Mouse (Mus musculus): ENCODE measurements at regions not wholly inside any gene's neighbourhood (a gene's known extent, or its start where the extent isn't known, plus 50 kb on each side); places are given as distances from the start of the nearest gene placed in this dataset.
A peak's percentile ranks its signal among the peaks of the same experiment; 100 is the strongest.

DNA sequence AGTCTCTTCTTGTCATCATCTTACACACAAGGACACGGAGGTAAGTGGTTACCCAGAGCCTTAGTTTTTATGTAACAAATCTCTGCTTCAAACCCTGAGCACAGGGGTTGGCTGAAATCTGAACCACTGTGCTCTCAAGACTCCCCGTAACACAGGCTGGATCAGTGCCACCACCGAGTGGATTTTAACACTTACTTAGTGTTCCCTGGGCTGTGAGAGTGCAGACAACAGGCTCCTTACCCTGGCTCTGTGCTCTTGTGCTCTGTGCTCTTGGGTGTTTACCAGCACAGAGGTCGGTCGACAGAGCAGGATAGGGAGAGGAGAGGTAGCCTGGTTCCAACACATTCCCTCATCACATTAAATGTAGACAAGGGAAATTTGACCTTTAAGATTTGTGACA is 134.9 kb downstream of the Cartpt start:
- ATAC-seq (replicated peaks; ENCODE audit: low FRiP score, low read depth) (no peak), DNase-seq (ENCODE audit: low spot score) (peak; percentile 25)
- Histone ChIP-seq H3K27me3 (ENCODE audit: insufficient read depth, low read length) (no peaks in the 10 kb centered on the region), H3K4me1 (replicated peaks; ENCODE audit: insufficient read depth, low read length) (no peaks in the 10 kb centered on the region), H3K9ac (ENCODE audit: low read depth, low read length) (no peak overlapping the region), H3K36me3 (ENCODE audit: insufficient read depth, low read length) (no peaks in the 10 kb centered on the region), H3K27ac (no peak overlapping the region), H3K9me3 (replicated peaks; ENCODE audit: low read length) (no peaks in the 10 kb centered on the region), H3K4me3 (replicated peaks; ENCODE audit: low read depth, low read length) (no peak overlapping the region), H3K4me2 (ENCODE audit: low read length) (no peak overlapping the region)
- WGBS, result 13% methylated on average over 5 of the region's 5 CpGs
- no peak for TF ChIP-seq CTCF (IDR thresholded peaks at IDR 0.05; ENCODE audit: low read depth)

DNA sequence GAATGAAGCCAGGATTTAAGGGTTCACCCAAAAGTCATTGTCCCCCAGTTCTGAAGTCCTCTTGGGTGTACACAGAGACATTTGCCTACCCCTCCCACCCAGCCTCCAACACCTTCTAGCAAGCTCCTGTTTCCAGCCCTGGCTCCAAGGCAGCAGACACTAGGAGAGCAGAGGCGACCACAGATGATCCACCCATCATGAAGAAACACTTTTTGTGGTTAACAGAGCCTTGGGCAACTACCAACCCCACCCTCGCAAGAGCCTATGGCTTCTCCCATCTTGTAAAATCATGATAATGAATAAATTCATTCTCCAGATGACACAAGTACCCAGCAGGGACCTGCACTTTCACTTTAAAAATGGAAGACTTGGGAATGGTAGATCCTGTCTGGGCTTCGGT is 136.1 kb downstream of the Cartpt start:
- WGBS, result 87% methylated on average over 3 of the region's 3 CpGs
- DNase-seq (ENCODE audit: low spot score) (no peak), ATAC-seq (replicated peaks; ENCODE audit: low FRiP score, low read depth) (no peak)
- no peak overlapping the region for H3K4me2 ChIP-seq (ENCODE audit: low read length)
- H3K27me3 ChIP-seq (ENCODE audit: insufficient read depth, low read length), result no peaks in the 10 kb centered on the region
- H3K9ac ChIP-seq (ENCODE audit: low read depth, low read length), result no peak overlapping the region
- no peaks in the 10 kb centered on the region for H3K4me1 ChIP-seq (replicated peaks; ENCODE audit: insufficient read depth, low read length)
- TF ChIP-seq CTCF (IDR thresholded peaks at IDR 0.05; ENCODE audit: low read depth), result no peak
- no peak overlapping the region for H3K27ac ChIP-seq
- H3K9me3 ChIP-seq (replicated peaks; ENCODE audit: low read length), result no peaks in the 10 kb centered on the region
- H3K36me3 ChIP-seq (ENCODE audit: insufficient read depth, low read length), result no peaks in the 10 kb centered on the region
- H3K4me3 ChIP-seq (replicated peaks; ENCODE audit: low read depth, low read length), result no peak overlapping the region

DNA sequence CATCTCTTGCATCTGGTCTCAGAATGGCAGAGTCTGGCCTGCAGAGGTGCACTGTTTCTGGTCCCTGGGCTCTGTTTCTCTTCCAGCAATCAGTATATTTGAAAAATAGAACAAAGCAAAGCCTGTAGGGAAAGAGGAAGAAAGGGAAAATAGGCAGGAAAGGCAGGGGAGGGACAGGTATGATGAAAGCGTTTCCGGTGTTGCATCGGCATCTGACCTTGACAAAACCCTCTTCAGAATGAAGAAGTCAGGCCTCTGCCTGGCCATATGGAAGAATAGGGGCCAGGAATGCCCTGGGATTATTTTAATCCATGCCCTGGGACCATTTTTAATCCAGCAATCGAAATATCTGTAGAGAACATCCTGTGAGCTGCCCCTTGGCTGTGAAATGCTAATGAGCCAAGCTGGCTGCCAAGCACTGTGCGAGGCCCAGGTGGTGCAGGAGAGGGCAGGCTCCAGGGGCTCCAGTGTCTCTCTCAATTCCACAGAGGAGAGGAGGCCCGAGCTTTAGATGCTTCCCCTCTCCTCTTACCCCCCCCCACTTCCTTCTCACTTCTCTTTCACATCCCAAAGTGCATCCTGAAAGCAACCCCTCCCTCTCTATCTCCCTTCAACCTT is 136.7 kb downstream of the Cartpt start:
- no peak overlapping the region for H3K9ac ChIP-seq (ENCODE audit: low read depth, low read length)
- no peaks in the 10 kb centered on the region for H3K27me3 ChIP-seq (ENCODE audit: insufficient read depth, low read length)
- H3K4me3 ChIP-seq (replicated peaks; ENCODE audit: low read depth, low read length), result no peak overlapping the region
- ATAC-seq (replicated peaks; ENCODE audit: low FRiP score, low read depth) (no peak), DNase-seq (ENCODE audit: low spot score) (no peak)
- no peaks in the 10 kb centered on the region for H3K9me3 ChIP-seq (replicated peaks; ENCODE audit: low read length)
- WGBS, result 57% methylated on average over 6 of the region's 6 CpGs
- no peak overlapping the region for H3K4me2 ChIP-seq (ENCODE audit: low read length)
- H3K4me1 ChIP-seq (replicated peaks; ENCODE audit: insufficient read depth, low read length), result no peaks in the 10 kb centered on the region
- H3K36me3 ChIP-seq (ENCODE audit: insufficient read depth, low read length), result no peaks in the 10 kb centered on the region
- H3K27ac ChIP-seq, result no peak overlapping the region
- TF ChIP-seq CTCF (IDR thresholded peaks at IDR 0.05; ENCODE audit: low read depth), result no peak

DNA sequence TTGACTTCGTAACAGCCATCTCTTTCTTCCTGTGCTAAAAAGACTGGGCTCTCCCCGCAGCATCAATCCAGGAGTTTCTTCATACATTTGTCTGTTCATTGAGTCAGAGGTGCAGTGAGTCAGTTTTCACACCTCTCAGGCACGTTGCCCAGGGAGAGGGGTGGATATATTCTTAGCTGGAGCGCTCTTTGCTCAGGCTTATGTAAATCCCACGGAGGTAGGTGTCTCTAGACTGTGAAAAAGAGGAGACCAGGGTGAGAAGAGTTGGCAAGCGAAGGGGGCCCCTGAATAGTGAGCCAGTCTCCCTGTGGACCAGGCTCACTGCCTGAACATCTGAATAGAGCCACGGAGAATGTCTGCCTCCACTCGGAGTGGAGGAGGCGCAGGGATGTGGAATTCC is 139.0 kb downstream of the Cartpt start:
- no peaks in the 10 kb centered on the region for H3K9me3 ChIP-seq (replicated peaks; ENCODE audit: low read length)
- H3K4me3 ChIP-seq (replicated peaks; ENCODE audit: low read depth, low read length), result no peak overlapping the region
- no peak for ATAC-seq (replicated peaks; ENCODE audit: low FRiP score, low read depth)
- H3K36me3 ChIP-seq (ENCODE audit: insufficient read depth, low read length), result no peaks in the 10 kb centered on the region
- H3K9ac ChIP-seq (ENCODE audit: low read depth, low read length), result no peak overlapping the region
- H3K4me1 ChIP-seq (replicated peaks; ENCODE audit: insufficient read depth, low read length), result no peaks in the 10 kb centered on the region
- H3K27ac ChIP-seq, result no peak overlapping the region
- no peak overlapping the region for H3K4me2 ChIP-seq (ENCODE audit: low read length)
- 55% methylated on average over 9 of the region's 9 CpGs for WGBS
- TF ChIP-seq CTCF (IDR thresholded peaks at IDR 0.05; ENCODE audit: low read depth), result no peak
- no peak for DNase-seq (ENCODE audit: low spot score)
- H3K27me3 ChIP-seq (ENCODE audit: insufficient read depth, low read length), result no peaks in the 10 kb centered on the region

DNA sequence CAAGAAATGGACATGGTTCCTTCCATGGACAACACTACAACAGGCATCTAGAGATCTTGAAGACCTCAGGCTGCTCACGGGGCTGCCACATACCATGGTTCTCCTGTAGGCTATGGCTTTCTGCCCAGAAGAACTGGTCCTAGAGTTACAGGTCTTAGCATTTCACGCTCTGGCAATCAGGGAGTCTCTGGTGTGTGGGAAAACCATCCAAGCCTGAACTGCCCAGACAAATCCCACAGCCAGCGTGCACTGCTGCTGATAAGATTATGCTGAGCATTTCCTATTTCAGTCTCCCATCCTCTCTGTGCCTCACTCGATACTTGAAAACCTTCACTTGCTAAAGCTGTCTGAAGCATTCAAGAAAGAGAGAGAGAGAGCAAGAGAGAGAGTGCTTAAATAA is 139.5 kb downstream of the Cartpt start:
- H3K4me2 ChIP-seq (ENCODE audit: low read length), result no peak overlapping the region
- ATAC-seq (replicated peaks; ENCODE audit: low FRiP score, low read depth) (peak; percentile 59; the same call in 1 of the 2 replicates), DNase-seq (ENCODE audit: low spot score) (peak; percentile 55)
- no peaks in the 10 kb centered on the region for H3K36me3 ChIP-seq (ENCODE audit: insufficient read depth, low read length)
- 40% methylated on average over 4 of the region's 4 CpGs for WGBS
- no peak overlapping the region for H3K27ac ChIP-seq
- H3K4me1 ChIP-seq (replicated peaks; ENCODE audit: insufficient read depth, low read length), result no peaks in the 10 kb centered on the region
- no peak overlapping the region for H3K4me3 ChIP-seq (replicated peaks; ENCODE audit: low read depth, low read length)
- no peaks in the 10 kb centered on the region for H3K9me3 ChIP-seq (replicated peaks; ENCODE audit: low read length)
- TF ChIP-seq CTCF (IDR thresholded peaks at IDR 0.05; ENCODE audit: low read depth), result no peak
- no peaks in the 10 kb centered on the region for H3K27me3 ChIP-seq (ENCODE audit: insufficient read depth, low read length)
- H3K9ac ChIP-seq (ENCODE audit: low read depth, low read length), result no peak overlapping the region

DNA sequence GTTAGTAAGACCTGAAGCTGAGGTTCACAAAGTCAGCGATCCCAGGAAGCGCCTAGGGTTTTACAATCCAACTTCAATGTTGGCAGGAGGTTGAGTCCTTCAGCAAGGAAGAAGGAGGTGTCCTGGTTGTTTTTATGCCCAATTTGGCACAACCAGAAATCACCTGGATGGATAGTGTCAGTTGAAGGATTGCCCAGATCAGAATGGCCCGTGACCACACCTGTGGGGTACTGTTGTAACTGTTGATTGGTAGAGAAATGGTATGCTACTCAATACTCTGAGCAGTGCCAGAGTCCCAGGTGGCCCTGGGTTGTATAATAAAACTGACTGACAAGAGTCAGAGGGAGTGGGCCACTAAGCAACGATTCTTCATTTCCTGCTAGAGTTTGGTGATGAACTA is 140.2 kb downstream of the Cartpt start:
- Histone ChIP-seq H3K4me1 (replicated peaks; ENCODE audit: insufficient read depth, low read length) (no peaks in the 10 kb centered on the region), H3K36me3 (ENCODE audit: insufficient read depth, low read length) (no peaks in the 10 kb centered on the region), H3K9me3 (replicated peaks; ENCODE audit: low read length) (no peaks in the 10 kb centered on the region), H3K9ac (ENCODE audit: low read depth, low read length) (no peak overlapping the region), H3K27me3 (ENCODE audit: insufficient read depth, low read length) (no peaks in the 10 kb centered on the region), H3K4me3 (replicated peaks; ENCODE audit: low read depth, low read length) (no peak overlapping the region), H3K27ac (no peak overlapping the region), H3K4me2 (ENCODE audit: low read length) (no peak overlapping the region)
- no peak for TF ChIP-seq CTCF (IDR thresholded peaks at IDR 0.05; ENCODE audit: low read depth)
- ATAC-seq (replicated peaks; ENCODE audit: low FRiP score, low read depth) (no peak), DNase-seq (ENCODE audit: low spot score) (no peak)
- WGBS, result 56% methylated on average over 4 of the region's 4 CpGs

Data from kidney, postnatal 0 days (tissue).